Mouse (Mus musculus): Measurements from ENCODE around the gene Tada3.
A peak's percentile ranks its signal among the peaks of the same experiment; 100 is the strongest.

- no peak for TF ChIP-seq CTCF (IDR thresholded peaks at IDR 0.05; ENCODE audit: insufficient read depth, low read depth, low read length)
- peak; percentile 71 for TF ChIP-seq POLR2A (IDR thresholded peaks at IDR 0.05; ENCODE audit: insufficient read depth, low read depth, low read length)
These were observed 51.0 kb downstream of the Tada3 start, which contains the start of gene Ogg1 for GRCm38 (mm10) chr6:113326533-113327315.

All from olfactory bulb, adult 2 months (tissue).